Mouse (Mus musculus) urinary bladder, postnatal 4 days (tissue): ENCODE results near the gene Olfr1120.
"Not testable (repeated sequence)": the region's sequence is repeated elsewhere in the genome, so short reads cannot be mapped to it uniquely, and the experiment has no call there.

Experiments
- DNase-seq, 2 experiments: peaks; one replicate each; pipeline ENCODE4 v3.0.0; 2021 to 2022; ENCODE audit warnings: low spot score in 2 of 2

Olfr1120 gene

DNA sequence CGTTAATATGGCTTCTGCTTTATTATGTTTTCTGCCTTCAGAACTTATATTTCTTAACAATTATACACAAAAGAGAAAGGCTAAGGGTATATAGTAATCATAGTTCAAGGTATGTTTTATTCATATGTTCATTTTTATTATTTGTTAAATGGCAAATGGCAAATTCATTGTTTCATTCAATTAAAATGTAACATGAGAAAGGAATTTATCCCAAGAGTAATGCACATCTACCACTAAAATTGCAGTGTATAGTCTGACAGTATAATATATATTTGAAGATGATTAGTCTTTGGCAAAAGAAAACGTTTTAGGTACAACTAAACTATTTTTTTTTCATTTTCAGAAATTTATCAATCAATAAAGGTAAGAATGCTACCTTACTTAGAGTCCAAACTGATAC, at the start of gene Olfr1120:
TSS of gene Olfr1120 (plus strand) at position 301 of the 400 bp plus-strand sequence.
- DNase-seq = no peak

DNA sequence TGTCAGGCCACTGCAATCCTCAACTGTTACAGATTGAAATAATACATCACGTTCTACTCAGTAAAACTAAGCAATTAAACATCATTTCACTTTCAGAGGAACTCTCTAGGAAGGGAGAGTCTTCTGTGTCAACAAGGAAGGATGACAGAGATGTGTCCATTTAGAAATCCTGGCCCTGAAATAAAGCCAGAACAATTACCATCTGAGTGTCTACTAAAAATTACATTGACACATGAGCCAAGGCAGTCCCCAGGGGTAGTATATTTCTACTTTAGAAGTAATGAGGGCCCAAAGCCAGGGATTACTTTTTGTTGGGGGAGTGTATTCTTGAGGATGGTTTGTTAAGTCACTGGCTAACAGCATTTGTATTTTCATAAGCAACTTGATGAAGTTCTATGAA, 47.3 kb upstream of the Olfr1120 start, which contains the start of gene Olfr1118:
TSS of gene Olfr1118 (plus strand) at position 301 of the 400 bp plus-strand sequence.
- no peak for DNase-seq

DNA sequence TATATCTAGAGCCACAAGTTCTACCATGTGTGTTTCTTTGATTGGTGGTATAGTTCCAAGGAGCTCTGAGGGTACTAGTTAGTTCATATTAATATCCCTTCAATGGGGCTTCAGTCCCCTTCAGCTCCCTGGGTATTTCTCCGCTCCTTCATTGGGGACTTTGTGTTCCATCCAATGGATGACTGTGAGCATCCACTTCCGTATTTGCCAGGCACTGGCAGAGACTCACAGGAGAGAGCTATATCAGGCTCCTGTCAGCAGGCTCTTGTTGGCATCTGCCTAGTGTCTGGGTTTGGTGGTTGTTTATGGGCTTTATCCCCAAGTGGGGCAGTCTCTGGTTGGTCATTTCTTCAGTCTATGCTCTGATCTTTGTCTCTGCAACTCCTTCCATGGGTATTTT, 5.5 kb downstream of the Olfr1120 start:
- DNase-seq = not testable (repeated sequence)

DNA sequence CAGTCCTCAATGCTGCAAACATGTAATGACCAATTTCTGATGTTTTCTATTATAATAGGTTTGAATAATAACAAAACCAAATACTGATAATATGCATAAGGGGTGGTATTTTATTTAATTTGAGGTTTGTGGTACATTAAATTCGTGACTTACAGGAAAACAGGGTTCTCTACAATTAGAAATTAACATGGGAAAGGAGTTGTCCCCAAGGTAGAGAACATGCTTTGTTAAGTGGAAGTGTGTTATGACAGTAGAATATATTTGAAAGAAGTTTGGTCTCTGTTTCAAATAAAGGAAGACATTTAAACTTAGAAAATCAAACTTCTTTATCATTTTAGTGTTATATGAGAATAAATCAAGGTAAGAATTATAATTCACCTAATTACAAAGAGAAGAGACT, 15.0 kb downstream of the Olfr1120 start, which contains the start of gene Olfr1121:
TSS of gene Olfr1121 (plus strand) at position 301 of the 400 bp plus-strand sequence.
- no peak for DNase-seq

DNA sequence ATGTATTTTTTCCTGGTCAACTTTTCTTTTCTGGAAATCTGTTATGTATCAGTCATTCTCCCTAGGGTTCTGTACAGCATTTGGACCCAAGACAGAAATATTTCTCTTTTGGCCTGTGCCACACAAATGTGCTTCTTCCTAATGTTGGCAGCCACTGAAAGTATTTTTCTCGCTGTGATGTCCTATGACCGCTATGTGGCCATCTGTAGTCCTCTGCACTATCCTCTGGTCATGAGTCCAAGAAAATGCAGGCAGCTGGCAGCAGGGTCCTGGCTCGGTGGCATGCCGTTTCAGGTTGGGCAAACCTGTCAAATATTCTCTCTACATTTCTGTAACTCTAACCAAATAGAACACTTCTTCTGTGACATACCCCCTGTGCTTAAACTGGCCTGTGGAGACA, 17.1 kb downstream of the Olfr1120 start:
- DNase-seq = no peak

DNA sequence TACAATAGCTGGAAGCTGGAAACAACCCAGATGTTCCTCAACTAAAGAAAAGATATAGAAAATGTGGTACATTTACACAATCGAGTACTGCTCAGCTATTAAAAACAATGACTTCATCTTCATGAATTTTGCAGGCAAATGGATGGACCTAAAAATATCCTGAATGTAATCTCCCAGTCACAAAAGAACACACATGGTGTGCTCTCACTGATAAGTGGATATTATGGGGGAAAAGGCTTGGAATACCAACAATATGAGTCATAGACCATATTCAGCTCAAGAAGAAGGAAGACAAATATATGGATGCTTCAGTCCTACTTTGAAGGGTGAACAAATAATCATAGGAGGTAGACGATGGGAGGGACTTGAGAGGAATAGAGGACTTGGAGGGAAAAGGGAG, 29.3 kb downstream of the Olfr1120 start:
- DNase-seq = no peak

DNA sequence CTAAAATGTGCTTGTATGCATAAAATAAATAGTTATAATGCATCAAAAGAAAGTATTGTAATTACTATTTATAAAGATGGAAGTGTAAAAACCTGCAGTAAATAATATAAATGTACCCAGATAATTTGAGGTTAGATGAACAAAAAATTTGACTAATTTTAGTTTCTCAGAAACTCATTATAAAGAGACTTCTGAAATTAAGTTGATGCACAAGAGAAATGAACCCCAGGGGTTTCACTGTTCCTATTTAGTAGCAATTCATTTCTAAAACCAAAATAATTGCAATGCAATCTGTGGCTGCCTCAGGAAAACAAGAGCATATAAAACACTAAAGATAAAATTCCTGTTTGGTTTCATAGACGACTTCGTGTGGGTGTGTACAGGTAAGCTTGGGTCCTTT, 30.9 kb downstream of the Olfr1120 start, which contains the start of gene Olfr1122:
TSS of gene Olfr1122 (plus strand) at position 301 of the 400 bp plus-strand sequence.
- no peak for DNase-seq

DNA sequence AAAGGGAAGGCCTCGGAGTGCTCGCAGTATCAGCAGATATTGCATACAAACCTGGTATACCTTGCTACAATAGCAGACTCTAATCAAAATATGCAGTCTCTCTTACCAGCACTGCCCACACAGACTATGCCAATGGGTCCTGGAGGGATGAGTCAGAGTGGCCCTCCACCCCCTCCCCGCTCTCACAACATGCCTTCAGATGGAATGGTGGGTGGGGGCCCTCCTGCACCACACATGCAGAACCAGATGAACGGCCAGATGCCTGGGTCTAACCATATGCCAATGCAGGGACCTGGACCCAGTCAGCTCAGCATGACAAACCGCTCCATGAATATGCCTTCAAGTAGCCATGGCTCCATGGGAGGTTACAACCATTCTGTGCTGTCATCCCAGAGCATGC, 39.0 kb downstream of the Olfr1120 start:
- DNase-seq = not testable (repeated sequence)

DNA sequence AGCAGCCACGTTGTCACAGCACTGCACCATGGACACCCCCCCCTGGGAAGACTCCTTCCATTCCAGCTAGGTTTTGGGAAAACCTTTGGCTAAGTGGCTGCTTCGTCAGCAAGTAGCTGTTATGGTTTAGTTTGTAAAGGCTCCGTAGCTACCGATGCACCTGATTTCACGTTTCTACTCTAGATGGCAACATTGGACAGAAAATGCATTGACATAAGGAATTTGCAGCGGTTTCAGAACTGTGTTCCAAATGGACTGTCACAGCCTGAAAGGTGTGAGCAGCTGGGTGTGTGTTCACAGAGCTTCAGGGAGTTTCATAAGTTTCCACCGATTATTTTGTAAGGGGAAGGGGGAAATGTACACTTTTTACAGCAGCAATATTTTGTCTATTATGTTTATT, 40.1 kb downstream of the Olfr1120 start:
- DNase-seq = not testable (repeated sequence)
